Mouse (Mus musculus) erythroblast, embryonic 14.5 days (primary cell): ENCODE data around the gene Olfr960.

Experiments
- GATA1 ChIP-seq: IDR thresholded peaks from 2 replicates; pipeline ENCODE4 v1.6.1; 2012; ENCODE audit warnings: low read length, inconsistent platforms, mixed read lengths
- TAL1 ChIP-seq: IDR thresholded peaks from 3 replicates; pipeline ENCODE4 v1.6.1; 2012; ENCODE audit warnings: low read length, inconsistent platforms, mixed read lengths

- TF ChIP-seq GATA1 (no peak), TAL1 (no peak)
These were observed 2.6 kb downstream of the Olfr960 start for GRCm38 (mm10) chr9:39623783-39624182.
